Mouse (Mus musculus): ENCODE results near the gene Rab19.

The Rab19 gene

GRCm38 (mm10) chr6:39419851-39420721, 39.1 kb downstream of the Rab19 start, which contains the start of gene Mkrn1:
TSS of gene Mkrn1 (minus strand) at chr6:39420462.
- TF ChIP-seq GATA4 (IDR thresholded peaks at IDR 0.05; ENCODE audit: insufficient replicate concordance, low read length), result no peak

- TF ChIP-seq GATA4 (IDR thresholded peaks at IDR 0.05; ENCODE audit: insufficient replicate concordance, low read length), result no peak
Observed at GRCm38 (mm10) chr6:39420867-39421266, 39.9 kb downstream of the Rab19 start.

- TF ChIP-seq GATA4 (IDR thresholded peaks at IDR 0.05; ENCODE audit: insufficient replicate concordance, low read length), result no peak
Observed at GRCm38 (mm10) chr6:39423130-39423551, 42.2 kb downstream of the Rab19 start.

GRCm38 (mm10) chr6:39423686-39424085, 42.7 kb downstream of the Rab19 start:
- no peak for TF ChIP-seq GATA4 (IDR thresholded peaks at IDR 0.05; ENCODE audit: insufficient replicate concordance, low read length)

- no peak for TF ChIP-seq GATA4 (IDR thresholded peaks at IDR 0.05; ENCODE audit: insufficient replicate concordance, low read length)
Observed at GRCm38 (mm10) chr6:39425181-39425580, 44.2 kb downstream of the Rab19 start.

- TF ChIP-seq GATA4 (IDR thresholded peaks at IDR 0.05; ENCODE audit: insufficient replicate concordance, low read length), result no peak
Observed at GRCm38 (mm10) chr6:39426725-39427124, 45.8 kb downstream of the Rab19 start.

- TF ChIP-seq GATA4 (IDR thresholded peaks at IDR 0.05; ENCODE audit: insufficient replicate concordance, low read length), result no peak
Observed at GRCm38 (mm10) chr6:39427276-39428003, 46.5 kb downstream of the Rab19 start.

GRCm38 (mm10) chr6:39429007-39429788, 48.2 kb downstream of the Rab19 start:
- no peak for TF ChIP-seq GATA4 (IDR thresholded peaks at IDR 0.05; ENCODE audit: insufficient replicate concordance, low read length)

- no peak for TF ChIP-seq GATA4 (IDR thresholded peaks at IDR 0.05; ENCODE audit: insufficient replicate concordance, low read length)
Observed at GRCm38 (mm10) chr6:39430722-39431121, 49.7 kb downstream of the Rab19 start.

GRCm38 (mm10) chr6:39433174-39433573, 52.2 kb downstream of the Rab19 start:
- TF ChIP-seq GATA4 (IDR thresholded peaks at IDR 0.05; ENCODE audit: insufficient replicate concordance, low read length), result no peak

- TF ChIP-seq GATA4 (IDR thresholded peaks at IDR 0.05; ENCODE audit: insufficient replicate concordance, low read length), result no peak
Observed at GRCm38 (mm10) chr6:39433701-39434100, 52.7 kb downstream of the Rab19 start.

- TF ChIP-seq GATA4 (IDR thresholded peaks at IDR 0.05; ENCODE audit: insufficient replicate concordance, low read length), result no peak
Observed at GRCm38 (mm10) chr6:39434111-39434885, 53.3 kb downstream of the Rab19 start.

- TF ChIP-seq GATA4 (IDR thresholded peaks at IDR 0.05; ENCODE audit: insufficient replicate concordance, low read length), result no peak
Observed at GRCm38 (mm10) chr6:39434886-39435492, 54.0 kb downstream of the Rab19 start.

- TF ChIP-seq GATA4 (IDR thresholded peaks at IDR 0.05; ENCODE audit: insufficient replicate concordance, low read length), result no peak
Observed at GRCm38 (mm10) chr6:39435875-39436274, 54.9 kb downstream of the Rab19 start.
